Mouse (Mus musculus): Measurements from ENCODE around the gene Edn2. TPM values are rescaled to one million over a fixed set of nuclear protein-coding genes. Genes with fewer than 3 reads are reported as not detected.
A peak's percentile ranks its signal among the peaks of the same experiment; 100 is the strongest.

The Edn2 gene
- total RNA-seq, 2 experiments from 2014 or later: not detected

- no peak overlapping the region for H3K4me3 ChIP-seq
- no peak overlapping the region for H3K27ac ChIP-seq
- intact Hi-C loops (cut with DNase I): no loop called here
- DNase-seq: no peak
- no peak for TF ChIP-seq CTCF (IDR thresholded peaks at IDR 0.05)
Observed at GRCm38 (mm10) chr4:120164316-120164715, 3.3 kb downstream of the Edn2 start.

GRCm38 (mm10) chr4:120167778-120168177, 6.8 kb downstream of the Edn2 start:
- no peak for DNase-seq
- intact Hi-C loops (cut with DNase I): no loop called here
- no peak for TF ChIP-seq CTCF (IDR thresholded peaks at IDR 0.05)
- Histone ChIP-seq H3K27ac (no peak overlapping the region), H3K4me3 (no peak overlapping the region)

- Histone ChIP-seq H3K27ac (no peak overlapping the region), H3K4me3 (no peak overlapping the region)
- intact Hi-C loops (cut with DNase I): no loop called here
- TF ChIP-seq CTCF (IDR thresholded peaks at IDR 0.05): no peak
- DNase-seq: no peak
Observed at GRCm38 (mm10) chr4:120168346-120168745, 7.3 kb downstream of the Edn2 start.

- no peak for DNase-seq
- no peak for TF ChIP-seq CTCF (IDR thresholded peaks at IDR 0.05)
- intact Hi-C loops (cut with DNase I): no loop called here
- no peak overlapping the region for H3K4me3 ChIP-seq
- no peak overlapping the region for H3K27ac ChIP-seq
Observed at GRCm38 (mm10) chr4:120170387-120170936, 9.5 kb downstream of the Edn2 start.

- no peak overlapping the region for H3K4me3 ChIP-seq
- DNase-seq: no peak
- H3K27ac ChIP-seq: no peak overlapping the region
- no peak for TF ChIP-seq CTCF (IDR thresholded peaks at IDR 0.05)
- intact Hi-C loops (cut with DNase I): no loop called here
Observed at GRCm38 (mm10) chr4:120172050-120172684, 11.2 kb downstream of the Edn2 start.

GRCm38 (mm10) chr4:120179123-120179522, 18.1 kb downstream of the Edn2 start:
- Histone ChIP-seq H3K27ac (no peak overlapping the region), H3K4me3 (no peak overlapping the region)
- intact Hi-C loops (cut with DNase I): no loop called here
- no peak for TF ChIP-seq CTCF (IDR thresholded peaks at IDR 0.05)
- DNase-seq: no peak

GRCm38 (mm10) chr4:120180535-120180934, 19.5 kb downstream of the Edn2 start:
- DNase-seq: no peak
- intact Hi-C loops (cut with DNase I): no loop called here
- H3K27ac ChIP-seq: no peak overlapping the region
- TF ChIP-seq CTCF (IDR thresholded peaks at IDR 0.05): no peak
- H3K4me3 ChIP-seq: no peak overlapping the region

GRCm38 (mm10) chr4:120184374-120184991, 23.5 kb downstream of the Edn2 start:
- Histone ChIP-seq H3K4me3 (no peak overlapping the region), H3K27ac (no peak overlapping the region)
- intact Hi-C loops (cut with DNase I): no loop called here
- DNase-seq: no peak
- TF ChIP-seq CTCF (IDR thresholded peaks at IDR 0.05): no peak

GRCm38 (mm10) chr4:120186441-120186840, 25.4 kb downstream of the Edn2 start:
- H3K4me3 ChIP-seq: no peak overlapping the region
- no peak overlapping the region for H3K27ac ChIP-seq
- no peak for TF ChIP-seq CTCF (IDR thresholded peaks at IDR 0.05)
- DNase-seq: no peak
- intact Hi-C loops (cut with DNase I): no loop called here

- Histone ChIP-seq H3K27ac (no peak overlapping the region), H3K4me3 (no peak overlapping the region)
- TF ChIP-seq CTCF (IDR thresholded peaks at IDR 0.05): peak; percentile 52
- no peak for DNase-seq
- intact Hi-C loops (cut with DNase I): no loop called here
Observed at GRCm38 (mm10) chr4:120186934-120187333, 25.9 kb downstream of the Edn2 start.

- DNase-seq: no peak
- no peak overlapping the region for H3K27ac ChIP-seq
- no peak overlapping the region for H3K4me3 ChIP-seq
- no peak for TF ChIP-seq CTCF (IDR thresholded peaks at IDR 0.05)
- intact Hi-C loops (cut with DNase I): no loop called here
Observed at GRCm38 (mm10) chr4:120188204-120188603, 27.2 kb downstream of the Edn2 start.

- intact Hi-C loops (cut with DNase I): no loop called here
- peak; percentile 73 for DNase-seq
- Histone ChIP-seq H3K27ac (0 out of 2 replicates have a peak overlapping the region, but pooled peaks have one; percentile 24), H3K4me3 (no peak overlapping the region)
- no peak for TF ChIP-seq CTCF (IDR thresholded peaks at IDR 0.05)
Observed at GRCm38 (mm10) chr4:120188651-120189161, 27.7 kb downstream of the Edn2 start.

- intact Hi-C loops (cut with DNase I): no loop called here
- H3K4me3 ChIP-seq: no peak overlapping the region
- TF ChIP-seq CTCF (IDR thresholded peaks at IDR 0.05): no peak
- peak; percentile 34 for DNase-seq
- H3K27ac ChIP-seq: no peak overlapping the region
Observed at GRCm38 (mm10) chr4:120189941-120190340, 28.9 kb downstream of the Edn2 start.

All from gastrocnemius, adult 2 months (tissue).